In the genomic region with DNA sequence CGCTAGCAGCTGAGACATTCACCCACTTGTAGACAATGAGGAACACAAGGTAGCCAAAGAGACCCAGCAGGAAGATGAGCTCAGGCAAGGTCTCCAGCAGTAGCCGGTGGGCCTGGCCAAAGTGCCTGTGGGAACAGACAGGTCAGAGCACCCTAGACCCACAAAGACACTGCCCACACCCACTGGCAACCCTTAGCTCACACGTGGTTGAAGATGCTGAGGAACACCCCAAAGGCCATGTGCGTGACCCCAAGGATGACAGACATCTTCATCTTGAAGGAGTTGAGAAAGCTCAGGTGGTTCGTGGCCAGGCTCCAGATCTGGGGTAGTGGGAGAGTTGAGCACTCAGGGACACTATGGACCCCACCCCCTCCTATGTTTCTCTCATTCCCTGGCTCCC, we compare ENCODE assay signal across 31 mouse cellular contexts.
"Had no signal": no experiment of that assay in that cellular context is flagged by ENCODE, and none has a peak within 500 bp of the region (broad histone marks: within the 10 kb centered on the region; RNA-seq: fewer than 3 reads in every experiment).

No protein-coding gene starts in this region.

- H3K27me3 ChIP-seq: heart, embryonic 12.5 days; heart, embryonic 13.5 days; heart, embryonic 15.5 days; hindbrain, embryonic 12.5 days; hindbrain, embryonic 13.5 days; hindbrain, embryonic 15.5 days; intestine, embryonic 15.5 days; kidney, embryonic 15.5 days had no signal

- H3K4me2 ChIP-seq: heart, embryonic 11.5 days; heart, embryonic 12.5 days; heart, embryonic 13.5 days; heart, embryonic 15.5 days; hindbrain, embryonic 12.5 days; hindbrain, embryonic 13.5 days; hindbrain, embryonic 14.5 days; hindbrain, embryonic 15.5 days; intestine, embryonic 15.5 days; kidney, embryonic 15.5 days had no signal

- DNase-seq: heart, postnatal 10 days; heart, postnatal 14 days; heart, postnatal 36 days; heart, postnatal 4 days; kidney, adult 11 months; kidney, adult 18-20 months; kidney, adult 2 months; kidney, adult 8-10 months; kidney, adult 9 months; kidney, postnatal 10 days; kidney, postnatal 14 days; kidney, postnatal 25 days; kidney, postnatal 36 days; kidney, postnatal 4 days; layer of hippocampus, adult 9-11 months; layer of hippocampus, postnatal 36 days had no signal

- H3K27ac ChIP-seq: heart, embryonic 10.5 days; heart, embryonic 13.5 days; heart, embryonic 15.5 days; hindbrain, embryonic 10.5 days; hindbrain, embryonic 12.5 days; hindbrain, embryonic 13.5 days; hindbrain, embryonic 14.5 days; hindbrain, embryonic 15.5 days; hindbrain, postnatal 0 days; intestine, embryonic 15.5 days; kidney, embryonic 15.5 days; kidney, postnatal 0 days; layer of hippocampus, adult 2 months had no signal

- H3K4me3 ChIP-seq: heart, embryonic 10.5 days; heart, embryonic 12.5 days; heart, embryonic 13.5 days; heart, embryonic 15.5 days; hindbrain, embryonic 10.5 days; hindbrain, embryonic 12.5 days; hindbrain, embryonic 13.5 days; hindbrain, embryonic 15.5 days; intestine, embryonic 15.5 days; kidney, embryonic 15.5 days; layer of hippocampus, adult 2 months had no signal

- H3K9ac ChIP-seq: heart, embryonic 12.5 days; heart, embryonic 13.5 days; heart, embryonic 15.5 days; hindbrain, embryonic 12.5 days; hindbrain, embryonic 13.5 days; hindbrain, embryonic 14.5 days; hindbrain, embryonic 15.5 days; intestine, embryonic 15.5 days; kidney, embryonic 15.5 days had no signal
